Mouse (Mus musculus) CD8-positive naive resting alpha-beta T cell, adult 57 days (primary cell): ENCODE measurements around the gene Tmeff2. TPM values are rescaled to one million over a fixed set of nuclear protein-coding genes. Genes with fewer than 3 reads are reported as not detected.

Experiments
- total RNA-seq: library from RNA; stranded (reverse); gene quantifications from one replicate; pipeline ENCODE4 v1.2.4, GENCODE M21; 2023

The Tmeff2 gene
- 0.24 TPM for total RNA-seq

GRCm38 (mm10) chr1:50900386-50900785, at the start of gene Tmeff2:
Gene Tmeff2, plus strand, starts transcription at chr1:50900647.

